In genomic region chr8:88417307-88418095, GRCm38 (mm10) we compare ENCODE assay signal across 10 mouse cellular contexts. TPM values are rescaled to one million over a fixed set of nuclear protein-coding genes. Genes with fewer than 3 reads are reported as not detected.
A peak's percentile ranks its signal among the peaks of the same experiment; 100 is the strongest.
DNase-seq lines count a peak whose midpoint lies in the region; ATAC-seq and TF ChIP-seq lines count a peak whose summit lies in the region.
"Had no signal": no experiment of that assay in that cellular context is flagged by ENCODE, and none has a peak within 500 bp of the region (broad histone marks: within the 10 kb centered on the region; RNA-seq: fewer than 3 reads in every experiment).

No protein-coding gene starts in this region.

- DNase-seq in brain, embryonic 18.5 days (ENCODE audit: low read depth, low spot score), result peak; percentile 26
- DNase-seq in cerebellum, adult 2 months, result peak; percentile 35 to 56
- peak; percentile 70 to 76 for DNase-seq in frontal cortex, postnatal 36 days (ENCODE audit: low spot score in 2 of 2)
- peak; percentile 56 to 72 for DNase-seq in left cerebral cortex, postnatal 36 days (ENCODE audit: low spot score in 2 of 2)
- DNase-seq in ovary, postnatal 36 days (ENCODE audit: low spot score), result no peak
- DNase-seq in thymus, postnatal 10 days (ENCODE audit: low spot score in 2 of 2), result no peak
- DNase-seq: heart, adult 18-20 months; lung, postnatal 10 days; thymus, postnatal 25 days had no signal

- no peak for TF ChIP-seq CTCF in cerebellum, adult 2 months (IDR thresholded peaks at IDR 0.05; ENCODE audit: borderline replicate concordance, insufficient read depth, low read depth, low read length)

- TF ChIP-seq POLR2A in cerebellum, adult 2 months (IDR thresholded peaks at IDR 0.05; ENCODE audit: borderline replicate concordance, insufficient read depth, low read length), result no peak

- intact Hi-C loops in left cerebral cortex, postnatal 36 days (cut with DNase I), result no loop called here

- peaks cover 5% of the 10 kb centered on the region for H3K4me1 ChIP-seq in cerebellum, adult 2 months (ENCODE audit: control insufficient read depth, insufficient read depth, low read length)

- no peak for ATAC-seq in megakaryocyte-erythroid progenitor cell, adult 5-6 weeks (replicated peaks; ENCODE audit: low FRiP score, low TSS enrichment, poor library complexity, severe bottlenecking)

- WGBS in cerebellum, adult 2 months, result 21% methylated on average over 13 of the region's 13 CpGs

- H3K27ac ChIP-seq in cerebellum, adult 2 months (ENCODE audit: insufficient read depth, low read length), result no peak overlapping the region

- no peak overlapping the region for H3K4me3 ChIP-seq in cerebellum, adult 2 months (replicated peaks; ENCODE audit: insufficient read depth, low read depth, low read length)

- no peaks in the 10 kb centered on the region for H3K27me3 ChIP-seq in cerebellum, adult 2 months (ENCODE audit: control insufficient read depth, insufficient read depth, low read length)

RNA-seq across cellular contexts. Expression of gene Brd7, which starts 55.5 kb away (rescaled TPM):
- 69.8 and 70.0 TPM in 2 replicates for polyA plus RNA-seq in cerebellum, adult 2 months (2012; rRNA removed)
- total RNA-seq in left cerebral cortex, postnatal 36 days (2021), result 10 to 100 TPM; 48.2 to 66.4 TPM
- total RNA-seq in megakaryocyte-erythroid progenitor cell, adult 5-6 weeks (2014; fragmentation: Nextera tagmentation), result 79.1 and 115 TPM in 2 replicates
- total RNA-seq in megakaryocyte-erythroid progenitor cell, adult 5-6 weeks (2017), result 106 and 134 TPM in 2 replicates

Comparison
In these comparisons a context has a peak if more than half of its experiments do, and no peak if none do; other contexts are left out.
1. DNase-seq: peak in brain, embryonic 18.5 days (single experiment), cerebellum, adult 2 months (2 of 2), frontal cortex, postnatal 36 days (2 of 2) and left cerebral cortex, postnatal 36 days (2 of 2); none in ovary, postnatal 36 days (single experiment) and thymus, postnatal 10 days (0 of 2).